Comparison of ENCODE assay signal across 9 mouse cellular contexts in the genomic region with DNA sequence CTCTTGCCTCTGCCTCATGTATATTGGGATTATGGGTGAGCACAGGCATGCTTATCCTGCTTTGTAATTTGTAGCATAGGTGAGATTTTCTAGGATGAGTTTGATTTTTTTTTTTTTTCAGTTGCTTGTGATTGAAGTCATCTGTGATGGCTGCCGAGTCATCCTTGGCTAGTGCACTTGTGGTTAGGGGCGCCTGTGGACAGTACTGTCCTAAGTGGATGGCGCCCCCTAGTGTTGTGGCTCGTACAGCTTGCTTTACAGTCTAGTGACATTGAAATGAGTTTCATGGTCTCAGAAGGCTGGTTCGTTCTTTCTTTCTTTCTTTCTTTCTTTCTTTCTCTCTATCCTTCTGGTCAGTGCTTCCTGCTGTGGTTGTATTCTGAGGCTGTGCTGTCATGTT. TPM values are rescaled to one million over a fixed set of nuclear protein-coding genes. Genes with fewer than 3 reads are reported as not detected.
DNase-seq lines count a peak whose midpoint lies in the region; ATAC-seq and TF ChIP-seq lines count a peak whose summit lies in the region.
"Had no signal": no experiment of that assay in that cellular context is flagged by ENCODE, and none has a peak within 500 bp of the region (broad histone marks: within the 10 kb centered on the region; RNA-seq: fewer than 3 reads in every experiment).

No protein-coding gene starts in this region.

- no peak for ATAC-seq in intestine, postnatal 0 days
- ATAC-seq in intestine, embryonic 16.5 days: no peak
- ATAC-seq in G1E (ENCODE audit: extremely low read depth, insufficient number of reproducible peaks, low FRiP score, poor library complexity, severe bottlenecking): no peak

- intact Hi-C loops in left cerebral cortex, postnatal 10 days (cut with DNase I): no loop called here

- 50% methylated on average over 5 of the region's 5 CpGs for WGBS in intestine, postnatal 0 days
- 43% methylated on average over 5 of the region's 5 CpGs for WGBS in intestine, embryonic 16.5 days

- no peaks in the 10 kb centered on the region for H3K4me1 ChIP-seq in intestine, postnatal 0 days (replicated peaks; ENCODE audit: control insufficient read depth, insufficient read depth, low read length)
- H3K4me1 ChIP-seq in intestine, embryonic 16.5 days (ENCODE audit: control insufficient read depth, insufficient read depth, low read length): 0 out of 2 replicates have a peak, but pooled peaks cover 4% of the 10 kb centered on the region
- H3K4me1 ChIP-seq in G1E (ENCODE audit: insufficient read depth, low read depth, low read length): peaks cover 45% of the 10 kb centered on the region

- H3K27ac ChIP-seq in intestine, postnatal 0 days (ENCODE audit: low read depth, low read length): no peak overlapping the region
- H3K27ac ChIP-seq in intestine, embryonic 16.5 days (ENCODE audit: low read length): no peak overlapping the region
- H3K27ac ChIP-seq: liver, embryonic 15.5 days had no signal

- H3K4me2 ChIP-seq in intestine, postnatal 0 days (replicated peaks; ENCODE audit: low read depth): no peak overlapping the region
- H3K4me2 ChIP-seq in intestine, embryonic 16.5 days (ENCODE audit: low read depth, low read length): no peak overlapping the region
- H3K4me2 ChIP-seq: liver, embryonic 15.5 days had no signal

- TF ChIP-seq CTCF in intestine, postnatal 0 days (IDR thresholded peaks at IDR 0.05; ENCODE audit: low read depth): peak; percentile 72
- peak; percentile 31 for TF ChIP-seq CTCF in G1E (IDR thresholded peaks at IDR 0.05; ENCODE audit: low read depth, low read length)

- no peaks in the 10 kb centered on the region for H3K9me3 ChIP-seq in intestine, postnatal 0 days (ENCODE audit: control insufficient read depth)
- H3K9me3 ChIP-seq in intestine, embryonic 16.5 days (ENCODE audit: control insufficient read depth, low read length): no peaks in the 10 kb centered on the region
- H3K9me3 ChIP-seq in G1E (replicated peaks): no peaks in the 10 kb centered on the region
- H3K9me3 ChIP-seq: liver, embryonic 15.5 days had no signal

- H3K27me3 ChIP-seq in intestine, postnatal 0 days (replicated peaks; ENCODE audit: control insufficient read depth, insufficient read depth, low read length): no peaks in the 10 kb centered on the region
- H3K27me3 ChIP-seq in intestine, embryonic 16.5 days (replicated peaks; ENCODE audit: control insufficient read depth, insufficient read depth, low read length): no peaks in the 10 kb centered on the region
- no peaks in the 10 kb centered on the region for H3K27me3 ChIP-seq in G1E (ENCODE audit: insufficient read depth, low read length)
- H3K27me3 ChIP-seq: liver, embryonic 15.5 days had no signal

- DNase-seq in B cell, adult 2 months: peak; percentile 64 to 66
- DNase-seq in G1E (ENCODE audit: low spot score): no peak
- DNase-seq in cerebellum, adult 9-11 months: peak; percentile 50
- peak; percentile 9 to 70 for DNase-seq in left cerebral cortex, postnatal 10 days (ENCODE audit: extremely low spot score in 1 of 2, low spot score in 2 of 2)
- peak; percentile 74 for DNase-seq in right cerebral cortex, postnatal 4 days
- DNase-seq in yolk sac, embryonic 10.5 days (ENCODE audit: low spot score): no peak

- H3K9ac ChIP-seq in intestine, postnatal 0 days (ENCODE audit: low read depth, low read length): no peak overlapping the region
- H3K9ac ChIP-seq in intestine, embryonic 16.5 days (ENCODE audit: low read depth, low read length): no peak overlapping the region
- H3K9ac ChIP-seq: liver, embryonic 15.5 days had no signal

- no peaks in the 10 kb centered on the region for H3K36me3 ChIP-seq in intestine, postnatal 0 days (ENCODE audit: control insufficient read depth, insufficient read depth)
- no peaks in the 10 kb centered on the region for H3K36me3 ChIP-seq in intestine, embryonic 16.5 days (ENCODE audit: control insufficient read depth, insufficient read depth, low read length)
- H3K36me3 ChIP-seq in G1E (replicated peaks): peaks cover 66% of the 10 kb centered on the region
- H3K36me3 ChIP-seq: liver, embryonic 15.5 days had no signal

- no peak overlapping the region for H3K4me3 ChIP-seq in intestine, postnatal 0 days (ENCODE audit: low read depth, low read length)
- no peak overlapping the region for H3K4me3 ChIP-seq in intestine, embryonic 16.5 days (ENCODE audit: low read length)
- H3K4me3 ChIP-seq in G1E (ENCODE audit: low read depth, low read length): no peak overlapping the region
- H3K4me3 ChIP-seq: liver, embryonic 15.5 days had no signal

RNA-seq across cellular contexts. Expression of a gene that starts 16.1 kb away (rescaled TPM):
- 5.1 and 5.7 TPM in 2 replicates for polyA plus RNA-seq in intestine, postnatal 0 days (2015; fragmentation: Nextera tagmentation; extraction: Ambion mirVana)
- 5.2 and 5.9 TPM in 2 replicates for polyA plus RNA-seq in intestine, embryonic 16.5 days (2015; fragmentation: Nextera tagmentation; extraction: Ambion mirVana)
- total RNA-seq in G1E (2014; fragmentation: Nextera tagmentation) (44.2 and 46.5 TPM in 2 replicates), G1E (2017) (16.8 and 17.9 TPM in 2 replicates)
- polyA plus RNA-seq in G1E (2012): 51.9 and 57.9 TPM in 2 replicates
- 10 to 100 TPM; 51.5 to 53.9 TPM for total RNA-seq in left cerebral cortex, postnatal 10 days (2021)

Comparison
In these comparisons a context has a peak if more than half of its experiments do, and no peak if none do; other contexts are left out.
1. DNase-seq: peak in B cell, adult 2 months (2 of 2), cerebellum, adult 9-11 months (single experiment), left cerebral cortex, postnatal 10 days (2 of 2) and right cerebral cortex, postnatal 4 days (single experiment); none in G1E (single experiment) and yolk sac, embryonic 10.5 days (single experiment).